Mouse (Mus musculus) intestine, embryonic 15.5 days (tissue): ENCODE measurements around the gene Rnpc3. TPM values are rescaled to one million over a fixed set of nuclear protein-coding genes. Genes with fewer than 3 reads are reported as not detected.
"Not testable (repeated sequence)": the region's sequence is repeated elsewhere in the genome, so short reads cannot be mapped to it uniquely, and the experiment has no call there.

ENCODE experiments used
- ATAC-seq: fragments of 200-750 bp; cut with Nextera tagmentation; 2 replicates; pipeline ENCODE4 v1.8.0; 2017; ENCODE audit warnings: moderate TSS enrichment, moderate library complexity
- H3K27ac ChIP-seq: fragments of 300-500 bp; sonication (generic); 2 replicates; pipeline ENCODE4 v1.5.1; 2015; ENCODE audit warnings: mild to moderate bottlenecking, inconsistent platforms
- H3K27me3 ChIP-seq: fragments of 300-500 bp; sonication (generic); replicated peaks from 2 replicates; pipeline ENCODE4 v1.6.1; 2015; ENCODE audit warnings: inconsistent platforms
- H3K36me3 ChIP-seq: fragments of 300-500 bp; sonication (generic); 2 replicates; pipeline ENCODE4 v1.6.1; 2015; ENCODE audit warnings: inconsistent platforms
- H3K4me1 ChIP-seq: fragments of 300-500 bp; sonication (generic); replicated peaks from 2 replicates; pipeline ENCODE4 v1.6.1; 2015; ENCODE audit warnings: inconsistent platforms
- H3K4me2 ChIP-seq: fragments of 300-500 bp; sonication (generic); replicated peaks from 2 replicates; pipeline ENCODE4 v1.6.1; 2015; ENCODE audit warnings: mild to moderate bottlenecking, inconsistent platforms
- H3K4me3 ChIP-seq: fragments of 300-500 bp; sonication (generic); replicated peaks from 2 replicates; pipeline ENCODE4 v1.5.1; 2015; ENCODE audit warnings: inconsistent platforms
- H3K9ac ChIP-seq: fragments of 300-500 bp; sonication (generic); 2 replicates; pipeline ENCODE4 v1.6.1; 2015; ENCODE audit warnings: inconsistent platforms
- H3K9me3 ChIP-seq: fragments of 300-500 bp; sonication (generic); 2 replicates; pipeline ENCODE4 v1.6.1; 2016; ENCODE audit warnings: inconsistent platforms
- WGBS: fragments of 180-500 bp; shearing (Covaris S2); methylation state at CpG from one replicate; pipeline ENCODE4 v1.1.7; 2015; 5-methylcytosine and 5-hydroxymethylcytosine counted together
- polyA plus RNA-seq: library from polyadenylated mRNA; unstranded; fragments of >200 nt; fragmentation: Nextera tagmentation; extraction: Ambion mirVana; gene quantifications from 2 replicates; pipeline ENCODE4 v1.2.1, GENCODE M21; 2015

Gene Rnpc3
- 27.9 and 33.8 TPM in 2 replicates for polyA plus RNA-seq

DNA sequence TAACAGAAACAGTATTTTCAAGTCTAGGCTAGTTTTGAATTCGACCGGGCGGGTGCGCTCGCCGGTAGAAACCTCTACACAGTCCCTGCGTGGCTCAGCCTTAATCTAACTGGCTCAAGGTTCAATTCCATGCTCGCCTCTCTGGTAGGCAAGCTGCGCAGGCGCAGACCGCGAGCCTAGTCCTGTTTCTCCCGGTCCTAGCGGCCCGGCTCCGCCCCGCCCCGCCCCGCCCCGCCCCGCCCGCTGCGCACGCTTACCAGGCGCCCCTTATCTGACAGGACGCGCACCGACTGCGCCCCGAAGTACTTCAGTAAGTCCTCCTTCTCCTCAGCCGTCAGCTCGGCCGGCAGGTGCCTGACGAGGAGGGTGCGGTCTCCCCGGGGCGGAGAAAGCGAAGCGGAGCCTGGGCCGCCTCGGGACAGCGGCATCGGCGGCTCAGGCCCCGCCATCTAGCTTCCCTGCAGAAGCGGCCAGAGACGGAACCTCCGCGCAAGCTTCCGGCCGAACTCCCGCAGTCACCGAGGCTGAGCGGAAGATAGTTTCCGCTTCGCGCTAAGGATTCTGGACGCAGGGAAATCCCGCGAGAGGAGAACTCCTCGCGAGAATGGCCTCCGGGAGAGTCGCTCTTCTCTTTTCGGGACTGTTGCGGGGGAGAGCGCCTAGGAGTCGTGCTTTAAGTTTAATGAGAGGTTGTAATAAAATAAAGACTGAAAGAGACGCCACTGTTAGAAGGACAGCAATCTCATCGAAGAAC, at the start of gene Rnpc3:
Gene Rnpc3 (minus strand): TSS at position 544 of the 754 bp plus-strand sequence.
- H3K9ac ChIP-seq: peak within 1 kb of the TSS; percentile 86
- ATAC-seq: peak; percentile 99
- H3K4me2 ChIP-seq: peak within 1 kb of the TSS; percentile 56
- H3K4me3 ChIP-seq: peak within 1 kb of the TSS; percentile 78
- H3K4me1 ChIP-seq: no peaks in the 10 kb centered on the region
- no peaks in the 10 kb centered on the region for H3K27me3 ChIP-seq
- no peaks in the 10 kb centered on the region for H3K9me3 ChIP-seq
- peak within 1 kb of the TSS; percentile 100 for H3K27ac ChIP-seq
- WGBS: under 1% methylated on average over 63 of the region's 70 CpGs
- H3K36me3 ChIP-seq: no peaks in the 10 kb centered on the region

- H3K4me1 ChIP-seq: no peaks in the 10 kb centered on the region
- WGBS: 65% methylated on average over 2 of the region's 2 CpGs
- H3K36me3 ChIP-seq: no peaks in the 10 kb centered on the region
- H3K9ac ChIP-seq: no peak overlapping the region
- no peak overlapping the region for H3K4me2 ChIP-seq
- no peak overlapping the region for H3K4me3 ChIP-seq
- no peaks in the 10 kb centered on the region for H3K27me3 ChIP-seq
- ATAC-seq: peak; percentile 66; the same call in 1 of the 2 replicates
- no peak overlapping the region for H3K27ac ChIP-seq
- no peaks in the 10 kb centered on the region for H3K9me3 ChIP-seq
Observed at GRCm38 (mm10) chr3:113656940-113657339, 27.0 kb upstream of the Rnpc3 start.

GRCm38 (mm10) chr3:113654335-113654734, 24.4 kb upstream of the Rnpc3 start:
- Histone ChIP-seq H3K27me3 (no peaks in the 10 kb centered on the region), H3K4me3 (no peak overlapping the region), H3K27ac (no peak overlapping the region), H3K36me3 (no peaks in the 10 kb centered on the region), H3K4me1 (no peaks in the 10 kb centered on the region), H3K9me3 (no peaks in the 10 kb centered on the region), H3K4me2 (no peak overlapping the region), H3K9ac (no peak overlapping the region)
- 66% methylated on average over 3 of the region's 3 CpGs for WGBS
- ATAC-seq: no peak

DNA sequence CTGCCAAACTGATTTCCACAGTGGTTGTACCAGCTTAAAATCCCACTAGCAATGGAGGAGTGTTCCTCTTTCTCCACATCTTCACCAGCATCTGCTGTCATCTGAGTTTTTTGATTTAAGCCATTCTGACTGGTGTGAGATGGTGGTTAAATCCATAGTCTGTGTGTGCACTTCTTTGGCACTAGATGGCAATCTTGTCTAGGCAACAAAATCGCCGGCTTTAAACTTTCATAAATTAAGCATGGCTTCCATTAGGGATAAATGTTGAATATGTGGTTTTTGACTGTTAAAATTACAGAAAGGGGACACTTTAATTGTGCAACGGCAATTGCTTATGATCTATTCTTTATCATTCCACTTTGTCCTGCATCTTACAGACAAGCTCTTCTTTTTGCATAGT, 21.4 kb upstream of the Rnpc3 start:
- ATAC-seq, H3K27ac ChIP-seq, H3K36me3 ChIP-seq, H3K4me2 ChIP-seq, H3K9me3 ChIP-seq, H3K4me3 ChIP-seq, H3K4me1 ChIP-seq, H3K27me3 ChIP-seq, H3K9ac ChIP-seq: not testable (repeated sequence)
- WGBS: 41% methylated on average over 3 of the region's 3 CpGs

- no peak overlapping the region for H3K4me3 ChIP-seq
- no peak overlapping the region for H3K4me2 ChIP-seq
- peak; percentile 45; the same call in 1 of the 2 replicates for ATAC-seq
- H3K27me3 ChIP-seq: no peaks in the 10 kb centered on the region
- no peak overlapping the region for H3K27ac ChIP-seq
- WGBS: 62% methylated on average over 1 of the region's 1 CpGs
- no peaks in the 10 kb centered on the region for H3K4me1 ChIP-seq
- no peaks in the 10 kb centered on the region for H3K36me3 ChIP-seq
- H3K9ac ChIP-seq: no peak overlapping the region
- no peaks in the 10 kb centered on the region for H3K9me3 ChIP-seq
Observed at GRCm38 (mm10) chr3:113639545-113639944, 9.6 kb upstream of the Rnpc3 start.

DNA sequence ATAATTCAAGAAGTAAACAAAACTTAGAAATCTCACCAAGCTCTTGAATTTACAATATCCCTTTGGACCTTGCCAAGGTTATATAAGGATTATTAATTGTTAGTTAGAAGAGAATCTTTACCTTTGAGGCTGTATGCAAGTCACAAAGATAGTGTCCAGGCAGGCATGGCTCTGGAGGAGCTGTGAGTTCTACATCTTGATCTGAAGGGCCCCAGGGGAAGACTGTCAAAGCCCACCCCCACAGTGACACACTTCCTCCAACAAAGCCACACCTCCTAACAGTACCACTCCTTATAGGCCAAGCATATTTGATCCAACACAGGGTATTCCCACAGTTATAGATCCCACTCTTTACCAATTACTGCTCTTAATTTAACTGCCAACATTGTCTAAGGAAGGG, 4.3 kb upstream of the Rnpc3 start:
- Histone ChIP-seq H3K9ac (no peak overlapping the region), H3K4me3 (no peak overlapping the region), H3K27ac (no peak overlapping the region), H3K9me3 (no peaks in the 10 kb centered on the region), H3K36me3 (no peaks in the 10 kb centered on the region), H3K4me2 (no peak overlapping the region), H3K4me1 (no peaks in the 10 kb centered on the region), H3K27me3 (no peaks in the 10 kb centered on the region)
- no peak for ATAC-seq

GRCm38 (mm10) chr3:113631611-113632010, 1.7 kb upstream of the Rnpc3 start:
- no peak for ATAC-seq
- H3K4me2 ChIP-seq: no peak overlapping the region
- H3K9ac ChIP-seq: no peak overlapping the region
- no peaks in the 10 kb centered on the region for H3K36me3 ChIP-seq
- no peaks in the 10 kb centered on the region for H3K27me3 ChIP-seq
- H3K9me3 ChIP-seq: no peaks in the 10 kb centered on the region
- no peaks in the 10 kb centered on the region for H3K4me1 ChIP-seq
- no peak overlapping the region for H3K27ac ChIP-seq
- no peak overlapping the region for H3K4me3 ChIP-seq

GRCm38 (mm10) chr3:113630564-113630963, 615 bp upstream of the Rnpc3 start:
- Histone ChIP-seq H3K36me3 (no peaks in the 10 kb centered on the region), H3K4me2 (peak overlapping the region; percentile 56), H3K9ac (peak overlapping the region; percentile 58), H3K9me3 (no peaks in the 10 kb centered on the region), H3K27me3 (no peaks in the 10 kb centered on the region), H3K4me3 (peak overlapping the region; percentile 78), H3K4me1 (no peaks in the 10 kb centered on the region), H3K27ac (peak overlapping the region; percentile 100)
- peak; percentile 15 for ATAC-seq
- WGBS: 8% methylated on average over 13 of the region's 13 CpGs

DNA sequence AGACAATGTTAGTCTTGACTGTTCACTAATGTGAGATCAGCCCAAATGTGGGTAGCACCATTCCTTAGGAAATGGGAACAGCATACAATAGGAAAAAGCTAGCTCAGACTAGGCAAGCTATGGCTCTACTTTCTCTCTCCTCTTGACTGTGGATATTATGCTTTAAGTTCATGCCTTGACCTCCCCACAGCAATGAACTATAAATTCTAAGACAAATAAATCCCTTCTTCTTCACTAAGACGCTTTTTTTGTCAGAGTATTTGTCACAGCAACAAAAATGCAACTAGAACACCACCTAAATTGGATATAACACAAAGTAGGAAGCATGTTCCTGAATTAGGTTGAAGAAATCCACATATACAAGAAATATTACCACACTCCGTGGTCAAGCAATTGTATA, 23.4 kb downstream of the Rnpc3 start, which contains the start of gene Amy1:
Gene Amy1 (minus strand): TSS at position 101 of the 400 bp plus-strand sequence.
- H3K36me3 ChIP-seq: 0 out of 2 replicates have a peak, but pooled peaks cover under 1% of the 10 kb centered on the region
- no peaks in the 10 kb centered on the region for H3K27me3 ChIP-seq
- 92% methylated on average over 2 of the region's 2 CpGs for WGBS
- ATAC-seq: no peak
- H3K4me2 ChIP-seq: no peak within 1 kb of the TSS
- no peak within 1 kb of the TSS for H3K4me3 ChIP-seq
- H3K27ac ChIP-seq: no peak within 1 kb of the TSS
- H3K9me3 ChIP-seq: no peaks in the 10 kb centered on the region
- no peak within 1 kb of the TSS for H3K9ac ChIP-seq
- no peaks in the 10 kb centered on the region for H3K4me1 ChIP-seq

GRCm38 (mm10) chr3:113590844-113591243, 39.1 kb downstream of the Rnpc3 start:
- no peaks in the 10 kb centered on the region for H3K4me1 ChIP-seq
- no peak overlapping the region for H3K4me2 ChIP-seq
- no peak for ATAC-seq
- no peaks in the 10 kb centered on the region for H3K27me3 ChIP-seq
- H3K4me3 ChIP-seq: no peak overlapping the region
- no peak overlapping the region for H3K9ac ChIP-seq
- H3K27ac ChIP-seq: no peak overlapping the region
- 84% methylated on average over 1 of the region's 1 CpGs for WGBS
- no peaks in the 10 kb centered on the region for H3K9me3 ChIP-seq
- H3K36me3 ChIP-seq: no peaks in the 10 kb centered on the region

DNA sequence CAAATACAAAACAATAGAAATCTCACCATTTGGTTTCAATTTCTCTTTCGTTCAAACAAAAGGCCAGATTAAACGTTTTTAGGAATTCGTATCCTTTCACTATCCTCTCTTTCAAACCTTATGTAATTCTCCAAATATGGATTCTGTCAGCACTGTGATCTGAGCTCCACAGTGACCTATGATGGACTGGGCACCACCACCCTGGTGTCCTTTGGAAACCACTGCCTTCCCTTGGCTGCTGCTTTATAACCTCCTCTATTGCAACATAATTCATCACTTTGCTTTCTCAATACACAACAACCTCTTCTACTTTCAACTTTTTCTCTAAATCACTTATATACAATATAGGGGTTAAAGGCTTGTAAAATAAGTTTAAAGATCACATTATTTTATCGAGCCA, 55.4 kb downstream of the Rnpc3 start:
- Histone ChIP-seq H3K4me3 (no peak overlapping the region), H3K27ac (no peak overlapping the region), H3K4me2 (no peak overlapping the region), H3K4me1 (no peaks in the 10 kb centered on the region), H3K36me3 (no peaks in the 10 kb centered on the region), H3K27me3 (no peaks in the 10 kb centered on the region), H3K9me3 (no peaks in the 10 kb centered on the region), H3K9ac (no peak overlapping the region)
- 77% methylated on average over 4 of the region's 4 CpGs for WGBS
- no peak for ATAC-seq

DNA sequence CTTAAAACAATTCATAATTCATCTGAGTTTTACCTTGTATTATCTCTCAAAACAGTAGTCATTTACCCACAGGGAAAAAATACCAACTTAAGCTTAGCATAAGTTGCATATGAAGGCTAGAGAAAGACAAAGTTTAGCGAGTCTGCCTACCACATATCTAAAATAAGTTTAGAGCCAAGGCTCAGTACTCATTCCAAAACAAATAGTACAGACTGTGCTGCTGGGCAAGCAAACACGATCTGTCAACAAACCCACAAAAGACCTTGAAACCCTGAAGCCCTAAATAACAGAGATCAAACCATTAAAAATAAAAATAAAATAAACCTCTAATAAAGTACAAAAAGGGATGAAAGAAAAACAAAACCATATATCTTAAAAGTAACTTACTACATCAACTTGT, 55.8 kb downstream of the Rnpc3 start:
- ATAC-seq: peak; percentile 59; the same call in 1 of the 2 replicates
- WGBS: 52% methylated on average over 2 of the region's 2 CpGs
- H3K4me3 ChIP-seq: no peak overlapping the region
- no peak overlapping the region for H3K27ac ChIP-seq
- H3K9me3 ChIP-seq: no peaks in the 10 kb centered on the region
- no peak overlapping the region for H3K9ac ChIP-seq
- no peak overlapping the region for H3K4me2 ChIP-seq
- no peaks in the 10 kb centered on the region for H3K4me1 ChIP-seq
- H3K27me3 ChIP-seq: no peaks in the 10 kb centered on the region
- H3K36me3 ChIP-seq: no peaks in the 10 kb centered on the region

DNA sequence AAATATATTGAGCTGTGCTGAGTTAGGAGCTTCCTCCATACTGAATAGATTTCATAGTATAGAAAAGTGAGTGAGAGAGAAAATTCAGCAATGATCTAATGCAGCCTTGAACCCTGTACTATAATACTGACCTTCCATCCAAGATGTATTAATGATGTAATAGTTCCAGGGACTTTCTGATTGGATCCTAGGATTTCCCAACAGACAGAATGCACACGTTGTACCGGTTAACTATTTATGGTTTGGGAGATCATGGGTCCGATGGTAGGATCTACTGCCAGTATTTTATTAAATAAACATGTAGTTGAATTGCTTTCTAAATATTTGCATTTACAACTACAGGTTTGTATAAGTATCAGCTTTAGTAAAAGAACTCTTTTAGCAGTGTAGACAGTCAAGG, 57.8 kb downstream of the Rnpc3 start:
- no peaks in the 10 kb centered on the region for H3K9me3 ChIP-seq
- H3K4me1 ChIP-seq: no peaks in the 10 kb centered on the region
- 55% methylated on average over 3 of the region's 3 CpGs for WGBS
- H3K27ac ChIP-seq: no peak overlapping the region
- H3K4me3 ChIP-seq: no peak overlapping the region
- no peak for ATAC-seq
- no peak overlapping the region for H3K4me2 ChIP-seq
- H3K27me3 ChIP-seq: no peaks in the 10 kb centered on the region
- no peak overlapping the region for H3K9ac ChIP-seq
- no peaks in the 10 kb centered on the region for H3K36me3 ChIP-seq
